Comparison of ENCODE assay signal across 15 mouse cellular contexts in genomic region chr16:91605156-91605555, GRCm38 (mm10).
"Had no signal": no experiment of that assay in that cellular context is flagged by ENCODE, and none has a peak within 500 bp of the region (broad histone marks: within the 10 kb centered on the region; RNA-seq: fewer than 3 reads in every experiment).

No protein-coding gene starts in this region.

- H3K27ac ChIP-seq: left cerebral cortex, adult 2 months; limb, embryonic 10.5 days; liver, embryonic 15.5 days; midbrain, embryonic 13.5 days; neural tube, embryonic 15.5 days had no signal

- ATAC-seq: intestine, embryonic 16.5 days; lung, postnatal 0 days; midbrain, embryonic 13.5 days had no signal

- H3K9ac ChIP-seq: liver, embryonic 15.5 days; midbrain, embryonic 13.5 days; neural tube, embryonic 15.5 days had no signal

- H3K4me3 ChIP-seq: left cerebral cortex, adult 2 months; limb, embryonic 10.5 days; liver, embryonic 15.5 days; midbrain, embryonic 13.5 days; myocyte; neural tube, embryonic 15.5 days had no signal

- H3K9me3 ChIP-seq: limb, embryonic 10.5 days; liver, embryonic 15.5 days; midbrain, embryonic 13.5 days; neural tube, embryonic 15.5 days had no signal

- DNase-seq: lung, adult 2 months; lung, postnatal 36 days; right cerebral cortex, adult 18-20 months; right cerebral cortex, postnatal 25 days; thymus, adult 18-20 months; thymus, postnatal 25 days had no signal

- H3K27me3 ChIP-seq: neural tube, embryonic 15.5 days had no signal

- H3K4me2 ChIP-seq: liver, embryonic 11.5 days; liver, embryonic 15.5 days; midbrain, embryonic 13.5 days; neural tube, embryonic 15.5 days had no signal

- H3K4me1 ChIP-seq: midbrain, embryonic 13.5 days; neural tube, embryonic 15.5 days had no signal

- H3K36me3 ChIP-seq: limb, embryonic 10.5 days; liver, embryonic 15.5 days; midbrain, embryonic 13.5 days; neural tube, embryonic 15.5 days had no signal
